Mouse (Mus musculus) ES-E14 (cell line): ENCODE measurements around the gene Coa5. TPM values are rescaled to one million over a fixed set of nuclear protein-coding genes. Genes with fewer than 3 reads are reported as not detected.

Source experiments
- DNase-seq: peaks from one replicate; pipeline ENCODE4 v3.0.0-alpha.2; 2013; ENCODE audit warnings: low read depth, low spot score
- H3K27ac ChIP-seq: 2 replicates; pipeline ENCODE4 v1.5.1; 2012; ENCODE audit warnings: low read depth, mild to moderate bottlenecking, low read length, moderate library complexity, mixed read lengths; ENCODE audit not compliant: poor library complexity, insufficient read depth, severe bottlenecking
- H3K36me3 ChIP-seq: 2 replicates; pipeline ENCODE4 v1.6.1; 2012; ENCODE audit warnings: mild to moderate bottlenecking, low read length, moderate library complexity, mixed read lengths; ENCODE audit not compliant: control insufficient read depth, poor library complexity, insufficient read depth, severe bottlenecking
- H3K4me1 ChIP-seq, 2 experiments: fragments of 150-350 bp in 1 of 2; sonication (generic) in 1 of 2; 2 replicates each; pipeline ENCODE4 v1.6.1; 2012; ENCODE audit warnings: low read length in 2 of 2, mild to moderate bottlenecking in 1 of 2, mixed read lengths in 1 of 2; ENCODE audit not compliant: control insufficient read depth in 2 of 2, insufficient read depth in 2 of 2, poor library complexity in 1 of 2
- H3K4me3 ChIP-seq, 2 experiments: fragments of 150-350 bp in 1 of 2; sonication (generic) in 1 of 2; 2 replicates each; pipeline ENCODE4 v1.5.1; 2012; ENCODE audit warnings: low read length in 2 of 2, low read depth in 1 of 2, mild to moderate bottlenecking in 1 of 2, mixed read lengths in 1 of 2; ENCODE audit not compliant: insufficient read depth in 1 of 2, poor library complexity in 1 of 2, severe bottlenecking in 1 of 2
- H3K9ac ChIP-seq: 2 replicates; pipeline ENCODE4 v1.6.1; 2012; ENCODE audit warnings: low read depth, mild to moderate bottlenecking, low read length, mixed read lengths; ENCODE audit not compliant: poor library complexity, insufficient read depth, severe bottlenecking
- H3K9me3 ChIP-seq: fragments of 150-350 bp; sonication (generic); 2 replicates; pipeline ENCODE4 v1.6.1; 2012; ENCODE audit warnings: low read depth, mild to moderate bottlenecking, low read length; ENCODE audit not compliant: control insufficient read depth, insufficient read depth
- CHD2 ChIP-seq: IDR thresholded peaks from 2 replicates; pipeline ENCODE4 v1.6.1; 2014; ENCODE audit warnings: mild to moderate bottlenecking, low read depth, low read length, inconsistent platforms
- HCFC1 ChIP-seq: IDR thresholded peaks from 2 replicates; pipeline ENCODE4 v1.6.1; 2012; ENCODE audit warnings: low read length, inconsistent platforms, borderline replicate concordance; ENCODE audit not compliant: insufficient read depth
- MAFK ChIP-seq: IDR thresholded peaks from 2 replicates; pipeline ENCODE4 v1.6.1; 2014; ENCODE audit warnings: mild to moderate bottlenecking, low read depth, low read length, inconsistent platforms; ENCODE audit not compliant: insufficient read depth
- ZC3H11A ChIP-seq: IDR thresholded peaks from 2 replicates; pipeline ENCODE4 v1.6.1; 2012; ENCODE audit warnings: low read depth, mild to moderate bottlenecking, inconsistent platforms, low read length, borderline replicate concordance
- ZNF384 ChIP-seq: IDR thresholded peaks from 2 replicates; pipeline ENCODE4 v1.6.1; 2012; ENCODE audit warnings: low read depth, low read length, inconsistent platforms
- in situ Hi-C, 2 experiments: fragments of 600-800 bp; cut with MboI; formaldehyde crosslinking; loops; one replicate each; pipeline ENCODE4 v1.15.1; 2025; ENCODE audit warnings: low sequenced_read_pairs in 2 of 2, inconsistent platforms in 1 of 2; ENCODE audit not compliant: unreplicated experiment in 2 of 2
- total RNA-seq: library from RNA; depleted of rRNA; stranded (reverse); fragments of 300-350 nt; gene quantifications from 2 replicates; pipeline ENCODE4 v1.2.3, GENCODE M21; 2012

Gene Coa5
- total RNA-seq, 1 experiment = 38.6 TPM

GRCm38 (mm10) chr1:37408059-37408458, 21.8 kb downstream of the Coa5 start:
- no peak overlapping the region for H3K9ac ChIP-seq
- H3K36me3 ChIP-seq = no peaks in the 10 kb centered on the region
- DNase-seq = no peak
- no peaks in the 10 kb centered on the region for H3K9me3 ChIP-seq
- H3K4me3 ChIP-seq = no peak overlapping the region
- H3K27ac ChIP-seq = no peak overlapping the region
- no peak for TF ChIP-seq HCFC1
- no peak for TF ChIP-seq ZC3H11A
- TF ChIP-seq ZNF384 = no peak
- no peak for TF ChIP-seq MAFK
- no peak for TF ChIP-seq CHD2
- H3K4me1 ChIP-seq = peaks cover 2 to 3% of the 10 kb centered on the region in 2 experiments; a peak in 2 of 4 replicates
- in situ Hi-C loops = loop anchor here in 1 of 2 experiments (10.0 kb wide), 1 partner anchor 133 kb away; no protein-coding TSS in a partner anchor

- TF ChIP-seq HCFC1 (no peak), ZNF384 (no peak), ZC3H11A (no peak), MAFK (no peak), CHD2 (no peak)
- Histone ChIP-seq H3K27ac (no peak overlapping the region), H3K36me3 (no peaks in the 10 kb centered on the region), H3K9me3 (no peaks in the 10 kb centered on the region), H3K9ac (no peak overlapping the region), H3K4me1 (peaks cover 2% of the 10 kb centered on the region in 2 experiments; a peak in 2 of 4 replicates), H3K4me3 (no peak overlapping the region)
- in situ Hi-C loops = loop anchor here in 1 of 2 experiments (10.0 kb wide), 1 partner anchor 132 kb away; no protein-coding TSS in a partner anchor
- DNase-seq = no peak
Observed at GRCm38 (mm10) chr1:37407228-37407627, 22.7 kb downstream of the Coa5 start.

- in situ Hi-C loops = loop anchor here in 1 of 2 experiments (10.0 kb wide), 1 partner anchor 130 kb away; no protein-coding TSS in a partner anchor
- no peak for DNase-seq
- H3K9ac ChIP-seq = no peak overlapping the region
- TF ChIP-seq ZNF384 = no peak
- no peak for TF ChIP-seq HCFC1
- TF ChIP-seq MAFK = no peak
- TF ChIP-seq CHD2 = no peak
- no peak for TF ChIP-seq ZC3H11A
- no peak overlapping the region for H3K4me3 ChIP-seq
- no peak overlapping the region for H3K27ac ChIP-seq
- H3K36me3 ChIP-seq = no peaks in the 10 kb centered on the region
- no peaks in the 10 kb centered on the region for H3K9me3 ChIP-seq
- peaks cover 0 to 4% of the 10 kb centered on the region in 2 experiments; a peak in 1 of 4 replicates for H3K4me1 ChIP-seq
Observed at GRCm38 (mm10) chr1:37405137-37405536, 24.8 kb downstream of the Coa5 start.

- Histone ChIP-seq H3K4me3 (peak overlapping the region; percentile 18 to 56; a peak in 2 of 4 replicates), H3K27ac (no peak overlapping the region), H3K9ac (no peak overlapping the region), H3K36me3 (no peaks in the 10 kb centered on the region), H3K4me1 (peaks cover 0 to 4% of the 10 kb centered on the region in 2 experiments; a peak in 1 of 4 replicates), H3K9me3 (no peaks in the 10 kb centered on the region)
- TF ChIP-seq ZNF384 = no peak
- TF ChIP-seq MAFK = peak; percentile 84
- TF ChIP-seq CHD2 = no peak
- TF ChIP-seq HCFC1 = no peak
- TF ChIP-seq ZC3H11A = peak; percentile 23; the same call in 1 of the 2 replicates
- in situ Hi-C loops = loop anchor here in 1 of 2 experiments (10.0 kb wide), 1 partner anchor 127 kb away; no protein-coding TSS in a partner anchor
- peak; percentile 68 for DNase-seq
Observed at GRCm38 (mm10) chr1:37401687-37402086, 28.2 kb downstream of the Coa5 start.

GRCm38 (mm10) chr1:37399734-37400133, 30.2 kb downstream of the Coa5 start:
- no peak overlapping the region for H3K9ac ChIP-seq
- no peaks in the 10 kb centered on the region for H3K9me3 ChIP-seq
- no peak for TF ChIP-seq ZC3H11A
- TF ChIP-seq HCFC1 = no peak
- TF ChIP-seq CHD2 = no peak
- TF ChIP-seq MAFK = no peak
- peaks cover 0 to 4% of the 10 kb centered on the region in 2 experiments; a peak in 1 of 4 replicates for H3K4me1 ChIP-seq
- in situ Hi-C loops = loop anchor here in 1 of 2 experiments (10.0 kb wide), 1 partner anchor 125 kb away; no protein-coding TSS in a partner anchor
- DNase-seq = no peak
- no peak overlapping the region for H3K27ac ChIP-seq
- no peak overlapping the region for H3K4me3 ChIP-seq
- H3K36me3 ChIP-seq = 0 out of 2 replicates have a peak, but pooled peaks cover 2% of the 10 kb centered on the region
